8 mouse cellular contexts compared by ENCODE assay signal in the genomic region with DNA sequence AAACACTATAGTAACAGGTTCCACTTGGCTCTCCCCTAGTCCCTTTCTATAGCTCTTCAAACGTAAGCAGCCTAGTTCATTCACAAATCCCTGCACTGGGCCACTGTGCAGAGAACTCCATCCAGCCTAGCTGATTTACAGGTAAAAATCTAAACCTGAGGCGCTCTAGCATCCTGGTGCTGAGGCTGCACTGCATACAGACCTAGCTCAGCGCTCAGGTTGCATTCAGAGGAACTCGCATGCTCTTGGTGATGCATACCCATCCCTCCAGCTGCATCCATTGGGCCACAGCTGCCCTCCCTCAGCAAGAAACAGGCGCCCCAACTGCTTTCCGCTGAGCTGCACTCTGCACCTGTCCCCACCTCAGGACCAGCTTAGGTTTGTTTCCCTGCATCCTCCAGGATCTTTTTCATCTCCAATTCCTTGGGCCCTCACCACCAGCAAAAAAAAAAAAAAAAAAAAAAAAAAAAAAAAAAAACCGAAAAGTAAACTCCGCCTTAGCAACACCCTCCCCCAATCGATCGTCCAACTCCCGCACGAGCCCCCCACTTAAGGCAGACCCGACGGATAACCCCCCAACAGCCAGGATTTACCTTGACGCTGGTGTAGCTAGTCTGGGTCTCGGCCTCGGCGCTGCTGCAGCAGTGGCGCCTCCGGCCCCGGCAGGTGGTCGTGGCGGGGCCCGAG. TPM values are rescaled to one million over a fixed set of nuclear protein-coding genes. Genes with fewer than 3 reads are reported as not detected.
DNase-seq lines count a peak whose midpoint lies in the region; ATAC-seq and TF ChIP-seq lines count a peak whose summit lies in the region.

No protein-coding gene starts in this region.

- H3K9ac ChIP-seq in ES-Bruce4 (ENCODE audit: low read depth, poor library complexity, severe bottlenecking), result peak overlapping the region; percentile 89
- H3K9ac ChIP-seq in forebrain, embryonic 12.5 days, result peak overlapping the region; percentile 62
- peak overlapping the region; percentile 75 for H3K9ac ChIP-seq in neural tube, embryonic 12.5 days

- H3K36me3 ChIP-seq in ES-Bruce4 (ENCODE audit: control insufficient read depth, insufficient read depth, low read length, poor library complexity, severe bottlenecking), result no peaks in the 10 kb centered on the region
- H3K36me3 ChIP-seq in forebrain, embryonic 12.5 days (replicated peaks), result no peaks in the 10 kb centered on the region
- no peaks in the 10 kb centered on the region for H3K36me3 ChIP-seq in neural tube, embryonic 12.5 days

- H3K4me2 ChIP-seq in forebrain, embryonic 12.5 days, result peak overlapping the region; percentile 99
- peak overlapping the region; percentile 100 for H3K4me2 ChIP-seq in neural tube, embryonic 12.5 days (replicated peaks)

- peak; percentile 39; the same call in 1 of the 2 replicates for ATAC-seq in forebrain, embryonic 12.5 days (ENCODE audit: low FRiP score)
- ATAC-seq in neural tube, embryonic 12.5 days (ENCODE audit: low FRiP score, low read depth), result no peak

- TF ChIP-seq EP300 in ES-Bruce4 (IDR thresholded peaks at IDR 0.05; ENCODE audit: insufficient read depth, low read depth, low read length), result no peak

- H3K27me3 ChIP-seq in ES-Bruce4 (ENCODE audit: control insufficient read depth, insufficient read depth, low read length, poor library complexity, severe bottlenecking), result peaks cover 10% of the 10 kb centered on the region
- H3K27me3 ChIP-seq in forebrain, embryonic 12.5 days, result peaks cover 41% of the 10 kb centered on the region
- H3K27me3 ChIP-seq in neural tube, embryonic 12.5 days (replicated peaks), result peaks cover 27% of the 10 kb centered on the region

- no peaks in the 10 kb centered on the region for H3K9me3 ChIP-seq in ES-Bruce4 (replicated peaks; ENCODE audit: control insufficient read depth, insufficient read depth, low read length, poor library complexity, severe bottlenecking)
- no peaks in the 10 kb centered on the region for H3K9me3 ChIP-seq in forebrain, embryonic 12.5 days
- no peaks in the 10 kb centered on the region for H3K9me3 ChIP-seq in neural tube, embryonic 12.5 days

- no peaks in the 10 kb centered on the region for H3K4me1 ChIP-seq in ES-Bruce4 (ENCODE audit: control insufficient read depth, insufficient read depth, low read length)
- peaks cover 5% of the 10 kb centered on the region; the same call in 1 of the 2 replicates for H3K4me1 ChIP-seq in forebrain, embryonic 12.5 days
- 0 out of 2 replicates have a peak, but pooled peaks cover 8% of the 10 kb centered on the region for H3K4me1 ChIP-seq in neural tube, embryonic 12.5 days

- no peak overlapping the region for H3K27ac ChIP-seq in ES-Bruce4 (ENCODE audit: insufficient read depth, low read length)
- H3K27ac ChIP-seq in forebrain, embryonic 12.5 days, result no peak overlapping the region
- no peak overlapping the region for H3K27ac ChIP-seq in neural tube, embryonic 12.5 days

- intact Hi-C loops in left cerebral cortex, postnatal 14 days (cut with DNase I), result loop anchor here (5.0 kb wide), 2 partner anchors 115 to 205 kb away; no protein-coding TSS in a partner anchor
- intact Hi-C loops in gastrocnemius, postnatal 36 days (cut with DNase I), result no loop called here

- TF ChIP-seq POLR2A in ES-Bruce4 (IDR thresholded peaks at IDR 0.05; ENCODE audit: insufficient read depth, low read length), result no peak

- peak overlapping the region; percentile 71 for H3K4me3 ChIP-seq in ES-Bruce4 (ENCODE audit: low read depth, low read length)
- H3K4me3 ChIP-seq in forebrain, embryonic 12.5 days (replicated peaks), result peak overlapping the region; percentile 79
- H3K4me3 ChIP-seq in neural tube, embryonic 12.5 days, result peak overlapping the region; percentile 67

- 3% methylated on average over 24 of the region's 24 CpGs for WGBS in forebrain, embryonic 12.5 days
- 4% methylated on average over 24 of the region's 24 CpGs for WGBS in neural tube, embryonic 12.5 days

- peak; percentile 24 for DNase-seq in embryo, embryonic 10.5 days (ENCODE audit: low spot score)
- no peak for DNase-seq in embryo, embryonic 10 days (ENCODE audit: low spot score)
- DNase-seq in left cerebral cortex, postnatal 14 days (ENCODE audit: low spot score in 2 of 2), result peak; percentile 32 to 33
- no peak for DNase-seq in gastrocnemius, adult 18-20 months (ENCODE audit: low spot score)
- DNase-seq in gastrocnemius, postnatal 36 days, result no peak

- TF ChIP-seq CTCF in ES-Bruce4 (IDR thresholded peaks at IDR 0.05; ENCODE audit: low read depth, low read length), result no peak

RNA-seq across cellular contexts. Expression of a gene that starts 28.1 kb away (rescaled TPM):
- 0.82 and 1.2 TPM in 2 replicates for polyA plus RNA-seq in ES-Bruce4 (2011; ENCODE audit: insufficient read depth, insufficient read length, low read depth, missing spikeins)
- 3.7 and 4.0 TPM in 2 replicates for polyA plus RNA-seq in forebrain, embryonic 12.5 days (2016; fragmentation: Nextera tagmentation; extraction: Ambion mirVana)
- 100 to 1,000 TPM; 109 to 114 TPM for total RNA-seq in left cerebral cortex, postnatal 14 days (2021)
- polyA plus RNA-seq in neural tube, embryonic 12.5 days (2016; fragmentation: Nextera tagmentation; extraction: Ambion mirVana), result 5.3 and 5.4 TPM in 2 replicates
- 1 to 10 TPM; 1.6 to 2.9 TPM for total RNA-seq in gastrocnemius, adult 18-20 months (2021)
- total RNA-seq in gastrocnemius, postnatal 36 days (2021), result 1 to 10 TPM; 2.1 to 2.8 TPM

Comparison
In these comparisons a context has a peak if more than half of its experiments do, and no peak if none do; other contexts are left out.
1. DNase-seq: peak in embryo, embryonic 10.5 days (single experiment) and left cerebral cortex, postnatal 14 days (2 of 2); none in embryo, embryonic 10 days (single experiment), gastrocnemius, adult 18-20 months (single experiment) and gastrocnemius, postnatal 36 days (0 of 2).
2. RNA of a gene that starts 28.1 kb away (total RNA-seq): 109 to 114 TPM in left cerebral cortex, postnatal 14 days; 1.6 to 2.9 TPM in gastrocnemius, adult 18-20 months and 2.1 to 2.8 TPM in gastrocnemius, postnatal 36 days; every median in the first group is over 10 times any median in the second.
3. Peak in every context shown above with its lines, with median percentiles within 50 percentile points of each other: H3K4me3 ChIP-seq and H3K9ac ChIP-seq.